Mouse (Mus musculus) forebrain, embryonic 16.5 days (tissue): ENCODE data around the gene Aamp. TPM values are rescaled to one million over a fixed set of nuclear protein-coding genes. Genes with fewer than 3 reads are reported as not detected.

Source experiments
- ATAC-seq: fragments of 200-750 bp; cut with Nextera tagmentation; 2 replicates; pipeline ENCODE4 v1.8.0; 2017; ENCODE audit warnings: mild to moderate bottlenecking, moderate library complexity
- H3K27ac ChIP-seq: fragments of 300-500 bp; sonication (generic); 2 replicates; pipeline ENCODE4 v1.5.1; 2014; ENCODE audit warnings: low read length, control low read depth
- H3K27me3 ChIP-seq: fragments of 300-500 bp; sonication (generic); replicated peaks from 2 replicates; pipeline ENCODE4 v1.6.1; 2014; ENCODE audit warnings: low read length; ENCODE audit not compliant: control insufficient read depth, insufficient read depth
- H3K36me3 ChIP-seq: fragments of 300-500 bp; sonication (generic); 2 replicates; pipeline ENCODE4 v1.6.1; 2014; ENCODE audit not compliant: control insufficient read depth, insufficient read depth
- H3K4me1 ChIP-seq: fragments of 300-500 bp; sonication (generic); replicated peaks from 2 replicates; pipeline ENCODE4 v1.6.1; 2014; ENCODE audit warnings: low read length; ENCODE audit not compliant: control insufficient read depth, insufficient read depth
- H3K4me2 ChIP-seq: fragments of 300-500 bp; sonication (generic); 2 replicates; pipeline ENCODE4 v1.6.1; 2014; ENCODE audit warnings: mild to moderate bottlenecking, low read length, control low read depth
- H3K4me3 ChIP-seq: fragments of 300-500 bp; sonication (generic); replicated peaks from 2 replicates; pipeline ENCODE4 v1.5.1; 2014; ENCODE audit warnings: mild to moderate bottlenecking, low read length, control low read depth
- H3K9ac ChIP-seq: fragments of 300-500 bp; sonication (generic); replicated peaks from 2 replicates; pipeline ENCODE4 v1.6.1; 2014; ENCODE audit warnings: low read depth, low read length, control low read depth
- H3K9me3 ChIP-seq: fragments of 300-500 bp; sonication (generic); 2 replicates; pipeline ENCODE4 v1.6.1; 2016; ENCODE audit warnings: low read length; ENCODE audit not compliant: control insufficient read depth
- WGBS: fragments of 180-500 bp; shearing (Covaris S2); extraction: QIAGEN DNeasy Blood & Tissue Kit; methylation state at CpG from one replicate; pipeline ENCODE4 v1.1.7; 2014; 5-methylcytosine and 5-hydroxymethylcytosine counted together
- polyA plus RNA-seq: library from polyadenylated mRNA; unstranded; fragments of >200 nt; fragmentation: Nextera tagmentation; extraction: Ambion mirVana; gene quantifications from 2 replicates; pipeline ENCODE4 v1.2.1, GENCODE M21; 2015

The Aamp gene
- polyA plus RNA-seq, 1 experiment from 2014 or later, result 225 TPM

DNA sequence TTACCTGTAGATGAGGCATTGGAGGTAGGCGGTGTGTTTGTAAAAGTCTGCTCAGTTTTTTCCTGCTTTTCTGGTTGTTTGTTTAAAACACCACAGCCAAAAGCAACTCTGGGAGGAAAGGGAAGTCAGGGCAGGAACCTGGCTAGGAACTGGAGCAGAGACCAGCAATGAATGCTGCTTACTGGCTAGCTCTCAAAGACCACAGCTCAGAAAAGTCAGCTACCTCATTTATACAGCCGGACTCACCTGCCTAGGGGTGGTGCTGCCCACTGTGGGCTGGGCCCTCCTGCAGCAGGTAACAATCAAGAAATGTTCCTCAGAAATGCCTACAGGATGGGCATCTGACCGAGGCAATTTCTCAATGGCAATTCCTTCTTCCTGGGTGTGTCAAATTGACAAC is 30.3 kb upstream of the Aamp start:
- Histone ChIP-seq H3K36me3 (no peaks in the 10 kb centered on the region), H3K4me2 (no peak overlapping the region), H3K27ac (no peak overlapping the region), H3K4me3 (no peak overlapping the region), H3K9ac (no peak overlapping the region), H3K27me3 (no peaks in the 10 kb centered on the region), H3K9me3 (no peaks in the 10 kb centered on the region), H3K4me1 (no peaks in the 10 kb centered on the region)
- WGBS, result 94% methylated on average over 3 of the region's 3 CpGs
- no peak for ATAC-seq

DNA sequence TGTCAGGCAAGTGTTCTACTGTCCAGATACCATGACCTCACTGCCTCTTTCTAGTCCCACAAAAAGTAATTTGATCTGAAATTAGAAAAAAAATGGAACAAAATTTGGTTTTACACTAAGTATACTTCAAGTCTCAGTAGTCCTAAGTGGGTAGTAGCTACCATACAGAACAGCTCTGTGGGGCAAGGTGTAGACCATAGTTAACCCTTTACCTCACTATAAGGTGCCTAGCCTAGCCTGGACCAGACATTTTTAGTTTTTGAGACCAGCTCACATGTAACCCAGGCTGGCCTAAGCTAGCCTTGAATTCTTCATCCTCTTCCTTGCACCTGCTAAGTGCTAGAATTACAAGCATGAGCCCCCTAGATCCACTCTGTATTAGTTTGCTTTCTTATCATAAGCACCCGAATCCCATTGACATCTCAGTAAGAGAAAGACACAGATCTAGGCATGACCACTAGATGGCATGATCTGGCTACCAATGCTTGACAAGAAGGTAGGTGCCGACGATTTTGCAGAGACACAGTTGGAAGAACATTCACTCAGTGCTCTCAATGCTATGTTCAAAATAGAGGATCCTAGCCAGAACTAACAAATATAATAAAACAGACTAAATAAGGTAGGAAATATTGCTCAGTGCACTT is 28.6 kb upstream of the Aamp start:
- Histone ChIP-seq H3K9ac (no peak overlapping the region), H3K9me3 (no peaks in the 10 kb centered on the region), H3K4me3 (no peak overlapping the region), H3K4me1 (no peaks in the 10 kb centered on the region), H3K36me3 (no peaks in the 10 kb centered on the region), H3K27me3 (no peaks in the 10 kb centered on the region), H3K27ac (no peak overlapping the region), H3K4me2 (no peak overlapping the region)
- 2% methylated on average over 3 of the region's 3 CpGs for WGBS
- ATAC-seq, result peak; percentile 72

DNA sequence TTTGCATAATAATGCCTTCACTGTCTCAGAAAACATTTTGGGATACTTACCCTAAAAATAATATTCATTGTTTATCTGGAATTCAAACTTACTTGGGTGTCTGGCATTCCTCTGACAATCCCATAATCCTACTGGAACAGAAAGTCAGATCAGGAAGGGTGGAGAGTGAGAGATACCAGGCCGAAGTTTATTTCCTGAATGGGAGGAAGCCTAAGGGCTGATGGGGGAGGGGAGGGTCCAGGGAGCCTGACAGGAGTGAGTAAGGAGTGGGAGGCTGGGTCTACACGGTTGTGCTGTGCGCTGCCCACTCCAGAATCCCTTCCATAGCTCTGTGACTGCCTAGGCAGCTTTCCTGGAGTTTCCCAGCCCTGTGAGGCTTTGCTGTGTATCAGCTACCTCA is 25.2 kb upstream of the Aamp start:
- no peak for ATAC-seq
- no peaks in the 10 kb centered on the region for H3K4me1 ChIP-seq
- 59% methylated on average over 3 of the region's 3 CpGs for WGBS

DNA sequence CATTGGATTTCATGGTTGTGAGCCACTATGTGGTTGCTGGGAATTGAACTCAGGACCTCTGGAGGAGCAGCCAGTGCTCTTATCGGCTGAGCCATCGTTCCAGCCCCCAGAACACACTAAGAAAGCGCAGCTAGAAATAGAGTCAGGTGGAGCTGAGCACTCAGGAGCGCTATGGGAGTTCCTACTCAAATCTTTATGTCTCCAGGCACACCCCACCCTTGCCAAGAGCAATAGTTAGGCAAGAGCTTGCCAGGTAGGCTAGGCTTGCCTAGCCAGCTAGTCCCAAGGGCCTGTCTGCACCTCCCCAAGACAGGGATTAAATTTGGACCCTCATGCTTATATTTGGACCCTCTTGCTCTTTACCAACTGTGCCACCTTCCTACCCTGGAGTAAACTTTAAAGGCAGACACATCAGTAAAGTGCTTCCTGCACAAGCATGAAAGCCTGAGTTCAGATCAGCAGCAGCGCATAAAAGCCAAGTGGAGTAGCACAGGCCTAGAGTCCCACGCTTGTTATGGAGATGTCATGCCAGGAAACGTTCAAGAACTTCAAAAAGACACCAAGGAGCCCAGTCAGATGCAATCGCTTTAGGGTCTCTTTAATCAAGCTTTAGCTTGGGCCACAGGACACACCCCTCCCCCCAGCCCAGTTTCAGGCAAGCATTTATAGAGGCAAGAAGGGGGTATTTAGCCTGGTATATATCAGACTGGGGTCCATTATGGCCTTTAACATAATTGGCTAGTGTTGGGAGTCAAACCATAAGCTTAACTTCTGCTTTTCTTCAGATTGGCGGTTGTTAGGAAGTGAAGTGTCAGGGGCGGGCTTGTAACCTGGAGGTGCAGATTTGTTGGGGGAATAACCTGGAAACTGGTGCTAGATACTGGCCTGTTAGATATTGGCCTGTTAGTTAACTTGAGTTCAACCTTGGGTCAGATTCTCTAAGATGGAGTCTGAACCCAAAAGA is 23.7 kb upstream of the Aamp start:
- H3K4me1 ChIP-seq, result peaks cover 9% of the 10 kb centered on the region
- peaks cover 4% of the 10 kb centered on the region; the same call in 1 of the 2 replicates for H3K27me3 ChIP-seq
- no peaks in the 10 kb centered on the region for H3K36me3 ChIP-seq
- no peaks in the 10 kb centered on the region for H3K9me3 ChIP-seq
- H3K27ac ChIP-seq, result no peak overlapping the region
- H3K4me2 ChIP-seq, result no peak overlapping the region
- no peak overlapping the region for H3K9ac ChIP-seq
- no peak overlapping the region for H3K4me3 ChIP-seq
- 80% methylated on average over 10 of the region's 10 CpGs for WGBS
- no peak for ATAC-seq

More for the DNA sequence above, 25.2 kb upstream of the Aamp start:
- no peak overlapping the region for H3K27ac ChIP-seq
- no peaks in the 10 kb centered on the region for H3K9me3 ChIP-seq
- no peak overlapping the region for H3K9ac ChIP-seq
- no peak overlapping the region for H3K4me2 ChIP-seq
- H3K4me3 ChIP-seq, result no peak overlapping the region
- no peaks in the 10 kb centered on the region for H3K36me3 ChIP-seq
- no peaks in the 10 kb centered on the region for H3K27me3 ChIP-seq

DNA sequence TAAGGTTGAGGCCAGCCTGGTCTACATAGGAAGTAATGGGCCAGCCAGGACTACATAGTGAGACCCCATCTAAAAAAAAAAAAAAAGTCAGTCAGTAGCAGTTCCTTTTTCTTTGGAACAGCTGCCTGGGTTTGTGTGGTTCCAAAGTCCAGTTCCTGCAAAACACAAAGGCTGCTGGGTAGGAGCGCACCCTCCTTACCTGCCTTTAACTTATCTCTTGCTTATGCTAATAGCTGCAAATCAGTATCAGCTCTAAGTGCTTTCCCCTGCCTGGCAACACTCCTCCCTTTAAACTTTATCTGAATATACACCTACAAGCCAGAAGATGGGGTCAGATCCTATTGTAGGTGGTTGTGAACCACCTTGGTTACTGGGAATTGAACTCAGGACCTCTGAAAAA is 22.6 kb upstream of the Aamp start:
- Histone ChIP-seq H3K27me3 (peaks cover 7% of the 10 kb centered on the region; the same call in 1 of the 2 replicates), H3K4me2 (no peak overlapping the region), H3K36me3 (no peaks in the 10 kb centered on the region), H3K9ac (no peak overlapping the region), H3K9me3 (no peaks in the 10 kb centered on the region), H3K4me1 (peaks cover 9% of the 10 kb centered on the region), H3K27ac (no peak overlapping the region), H3K4me3 (no peak overlapping the region)
- 100% methylated on average over 1 of the region's 1 CpGs for WGBS
- ATAC-seq, result no peak

DNA sequence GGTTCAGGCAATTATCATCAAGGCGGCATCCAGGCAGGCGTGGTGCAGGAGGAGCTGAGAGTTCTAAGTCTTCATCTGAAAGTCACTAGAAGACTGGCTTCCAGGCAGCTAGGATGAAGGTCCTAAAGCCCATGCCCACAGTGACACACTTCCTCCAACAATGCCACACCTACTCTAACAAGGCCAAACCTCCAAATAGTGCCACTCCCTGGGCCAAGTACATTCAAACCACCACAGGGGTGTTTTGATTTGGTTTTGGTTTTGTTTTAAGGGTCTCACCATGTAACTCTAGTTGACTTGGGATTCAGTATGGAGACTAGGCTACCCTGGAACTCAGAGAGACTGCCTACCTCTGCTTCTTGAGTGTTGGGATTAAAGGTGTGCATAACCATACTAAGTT is 21.0 kb upstream of the Aamp start, which contains the start of gene Tmbim1:
TSS of gene Tmbim1 (minus strand) at position 101 of the 400 bp plus-strand sequence.
- Histone ChIP-seq H3K27ac (no peak within 1 kb of the TSS), H3K27me3 (peaks cover 7% of the 10 kb centered on the region; the same call in 1 of the 2 replicates), H3K4me2 (peak within 1 kb of the TSS; percentile 72; the same call in 1 of the 2 replicates), H3K4me1 (peaks cover 9% of the 10 kb centered on the region), H3K4me3 (no peak within 1 kb of the TSS), H3K36me3 (no peaks in the 10 kb centered on the region), H3K9ac (no peak within 1 kb of the TSS), H3K9me3 (no peaks in the 10 kb centered on the region)
- 75% methylated on average over 2 of the region's 2 CpGs for WGBS
- ATAC-seq, result no peak

DNA sequence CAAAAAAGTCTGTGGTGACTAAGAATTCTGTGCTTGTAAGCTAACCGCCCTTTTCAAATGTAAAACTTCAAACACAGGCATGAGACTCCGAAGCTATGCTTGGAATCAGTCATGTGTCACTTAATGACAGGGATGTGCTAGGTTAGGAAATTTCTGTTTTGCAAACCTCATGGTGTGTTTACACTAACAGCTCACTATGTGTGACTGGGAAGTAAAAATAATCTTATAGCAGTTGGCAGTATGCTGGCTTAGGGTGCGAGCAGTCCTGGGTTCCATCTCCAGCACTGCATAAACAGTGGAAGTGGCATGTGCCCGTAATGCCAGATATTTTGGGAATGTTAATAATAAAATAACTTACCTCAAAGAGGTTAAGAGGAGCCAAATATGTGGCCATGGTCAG is 20.4 kb upstream of the Aamp start:
- no peaks in the 10 kb centered on the region for H3K36me3 ChIP-seq
- no peak overlapping the region for H3K27ac ChIP-seq
- no peaks in the 10 kb centered on the region for H3K9me3 ChIP-seq
- no peak for ATAC-seq
- WGBS, result 73% methylated on average over 4 of the region's 4 CpGs
- peaks cover 7% of the 10 kb centered on the region; the same call in 1 of the 2 replicates for H3K27me3 ChIP-seq
- peaks cover 9% of the 10 kb centered on the region for H3K4me1 ChIP-seq
- no peak overlapping the region for H3K4me2 ChIP-seq
- H3K4me3 ChIP-seq, result no peak overlapping the region
- no peak overlapping the region for H3K9ac ChIP-seq

DNA sequence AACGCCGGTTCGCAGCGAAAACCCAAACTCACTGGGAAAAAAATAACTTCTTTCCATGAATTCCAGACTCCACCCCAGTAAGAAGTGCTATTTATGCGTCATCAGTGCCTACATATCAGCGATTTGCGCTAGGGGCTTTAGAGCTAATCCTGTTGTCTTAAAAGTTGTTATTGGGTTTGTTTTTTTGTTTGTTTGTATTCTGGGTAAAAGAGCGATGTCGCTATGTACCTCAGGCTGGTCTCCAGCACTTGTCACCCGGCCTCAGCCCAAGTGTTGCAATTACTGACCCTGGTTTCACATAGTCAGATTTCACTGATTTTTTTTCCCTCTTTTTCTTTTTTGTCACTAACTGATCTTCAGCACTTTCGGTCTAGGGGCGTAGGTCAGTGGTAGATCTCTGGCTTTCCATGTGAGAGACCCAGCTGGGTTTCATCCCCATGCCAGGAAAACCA is 19.8 kb upstream of the Aamp start:
- Histone ChIP-seq H3K9ac (peak overlapping the region; percentile 55), H3K9me3 (no peaks in the 10 kb centered on the region), H3K36me3 (no peaks in the 10 kb centered on the region), H3K27ac (no peak overlapping the region), H3K4me2 (peak overlapping the region; percentile 72), H3K4me3 (peak overlapping the region; percentile 49), H3K4me1 (peaks cover 9% of the 10 kb centered on the region), H3K27me3 (peaks cover 7% of the 10 kb centered on the region; the same call in 1 of the 2 replicates)
- ATAC-seq, result no peak
- 13% methylated on average over 12 of the region's 12 CpGs for WGBS
